Mouse (Mus musculus): ENCODE data around the gene Pgm2.

GRCm38 (mm10) chr5:64164414-64164813 is 71.7 kb downstream of the Pgm2 start:
- TF ChIP-seq EP300 (IDR thresholded peaks at IDR 0.05; ENCODE audit: insufficient read depth, low read depth, low read length): no peak
- no peak for TF ChIP-seq CTCF (IDR thresholded peaks at IDR 0.05)
